Mouse (Mus musculus) gastrocnemius, postnatal 25 days (tissue): ENCODE data around the gene Atxn2. TPM values are rescaled to one million over a fixed set of nuclear protein-coding genes. Genes with fewer than 3 reads are reported as not detected.
"Not testable (repeated sequence)": the region's sequence is repeated elsewhere in the genome, so short reads cannot be mapped to it uniquely, and the experiment has no call there.

Experiments used
- DNase-seq: peaks from one replicate; pipeline ENCODE4 v3.0.0; 2022
- long read RNA-seq, 2 experiments: library from polyadenylated mRNA; stranded (forward); transcript quantifications; one replicate each; pipeline ENCODE4 v2.0.0; 2021
- total RNA-seq, 2 experiments: library from RNA; stranded (reverse); gene quantifications; 1 replicate in 1 of 2; 2 replicates in 1 of 2; pipeline ENCODE4 v1.2.3; 2021

The Atxn2 gene
- total RNA-seq: 10 to 100 TPM; 94.1 to 97.6 TPM
- long read RNA-seq, experiment 1, full-length matches to known transcripts: 2 of 21 reads
- long read RNA-seq, experiment 1, partial matches to known transcripts: 9 of 21 reads
- long read RNA-seq, experiment 1, other reads (novel, unspliced or antisense): 10 of 21 reads
- long read RNA-seq, experiment 2, partial matches to known transcripts: 6 of 23 reads
- long read RNA-seq, experiment 2, other reads (novel, unspliced or antisense): 17 of 23 reads

DNA sequence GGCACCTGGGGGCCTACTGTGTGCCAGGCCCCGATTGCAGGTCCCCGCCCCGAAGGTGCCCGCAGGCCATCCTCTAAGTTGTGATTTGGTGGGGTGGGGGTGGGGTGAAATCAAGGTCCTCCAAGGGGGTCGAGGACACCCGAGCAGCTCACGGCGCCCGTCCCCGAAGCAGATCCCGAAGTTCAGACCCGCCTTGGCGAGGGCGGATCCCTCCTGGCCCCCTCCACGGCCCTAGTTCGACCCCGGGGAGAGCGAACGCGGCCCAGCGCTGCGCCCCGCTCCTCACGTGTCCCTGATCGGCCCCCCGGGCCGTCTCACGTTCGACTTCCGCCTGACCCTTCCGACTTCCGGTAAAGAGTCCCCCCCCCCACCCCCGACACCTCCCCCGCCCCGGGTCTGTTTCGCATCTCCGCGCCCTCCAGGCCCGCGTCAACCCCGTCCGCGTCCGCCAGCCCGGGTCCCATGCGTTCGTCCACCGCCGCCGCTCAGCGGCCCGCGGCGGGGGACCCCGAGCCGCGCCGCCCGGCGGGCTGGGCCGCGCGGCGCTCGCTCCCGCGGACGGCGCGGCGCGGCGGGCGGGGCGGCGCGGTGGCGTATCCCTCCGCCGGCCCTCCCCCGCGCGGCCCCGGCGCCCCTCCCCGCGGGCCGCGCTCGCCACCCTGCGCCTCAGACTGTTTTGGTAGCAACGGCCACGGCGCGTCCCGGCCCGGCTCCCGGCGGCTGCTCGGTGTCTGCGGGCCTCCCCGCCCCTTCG lies at the start of gene Atxn2:
Gene Atxn2, plus strand, starts transcription at position 164 of the 754 bp plus-strand sequence.
- DNase-seq: peak; percentile 85

DNA sequence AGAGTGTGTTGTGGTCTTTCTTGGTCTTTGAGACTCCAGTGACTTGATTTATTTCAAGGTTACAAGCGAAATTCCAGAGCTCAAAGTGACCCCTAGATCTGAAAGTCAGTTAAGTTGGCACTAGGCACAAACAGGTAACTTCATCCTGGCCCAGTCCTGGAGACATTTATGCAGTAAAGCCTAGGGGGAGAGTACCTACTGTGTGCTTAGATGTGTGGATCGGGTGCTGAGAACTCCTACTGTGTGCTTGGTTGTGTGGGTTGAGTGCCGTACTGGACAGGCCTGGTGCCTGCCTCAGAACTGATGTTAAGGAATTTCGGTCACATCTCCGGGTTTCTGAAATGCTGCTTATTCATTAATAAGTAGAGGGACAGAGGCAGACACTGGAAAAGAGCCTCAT lies 49.6 kb upstream of the Atxn2 start:
- no peak for DNase-seq

DNA sequence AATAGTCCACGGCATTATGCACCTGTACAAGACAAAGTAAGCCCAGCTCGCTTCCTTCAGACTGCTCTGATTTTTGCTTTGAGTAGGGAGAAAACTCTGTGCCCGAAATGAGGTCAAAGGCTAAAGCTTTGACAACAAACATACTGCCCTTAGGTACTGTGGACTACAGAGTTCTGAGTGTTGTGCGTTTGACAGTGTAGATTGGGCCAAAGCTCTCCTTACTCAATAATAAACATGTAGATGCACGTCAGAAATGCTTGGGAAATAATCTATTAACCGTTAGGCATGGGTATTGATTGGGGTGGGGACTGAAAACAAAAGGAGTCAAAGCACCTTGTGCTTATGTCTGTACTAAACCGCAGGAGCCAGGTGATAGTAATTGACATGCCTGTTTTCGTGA lies 47.7 kb upstream of the Atxn2 start:
- no peak for DNase-seq

DNA sequence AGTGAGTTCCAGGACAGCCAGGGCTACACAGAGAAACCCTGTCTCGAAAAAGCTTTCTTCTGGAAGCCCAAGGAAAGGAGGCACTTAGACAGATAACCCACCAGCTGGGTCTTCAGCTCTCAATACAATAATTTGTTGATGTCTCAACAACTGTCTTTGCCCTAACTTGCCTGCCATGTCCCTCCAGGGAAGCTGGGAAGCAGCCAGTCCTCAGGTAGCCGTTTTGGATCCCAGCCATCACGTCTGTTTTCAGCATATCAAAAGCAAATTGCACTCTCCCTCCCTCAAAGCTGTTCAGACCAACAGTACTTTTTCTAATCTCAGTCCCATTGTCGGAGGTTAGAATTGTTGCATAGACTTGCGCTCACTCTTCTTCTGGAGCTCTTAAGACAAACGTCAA lies 47.1 kb upstream of the Atxn2 start:
- DNase-seq: no peak

GRCm38 (mm10) chr5:121664971-121665370 lies 46.2 kb upstream of the Atxn2 start:
- DNase-seq: no peak

- no peak for DNase-seq
Observed at GRCm38 (mm10) chr5:121667067-121667466, 44.1 kb upstream of the Atxn2 start.

DNA sequence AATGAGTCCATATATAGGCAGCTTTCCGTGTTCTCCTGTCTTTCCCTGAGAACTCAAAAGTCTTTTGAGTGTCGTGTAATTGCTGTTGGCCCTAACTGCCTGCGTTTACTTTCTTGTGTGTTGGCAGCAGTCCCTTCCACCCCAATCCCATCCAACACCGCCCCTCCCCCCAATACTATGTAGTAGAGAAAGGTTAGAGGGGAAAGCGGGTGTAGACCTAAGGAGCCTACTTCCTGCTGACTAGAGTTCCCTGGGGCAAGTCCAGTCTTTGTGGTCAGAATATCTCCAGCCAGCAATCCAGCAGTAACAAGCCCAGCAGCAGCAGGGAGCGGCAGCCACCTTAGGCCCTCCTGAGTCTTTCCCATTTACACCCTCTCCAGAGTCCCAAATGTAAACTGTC lies 42.7 kb upstream of the Atxn2 start:
- no peak for DNase-seq

GRCm38 (mm10) chr5:121670412-121670811 lies 40.7 kb upstream of the Atxn2 start:
- DNase-seq: no peak

GRCm38 (mm10) chr5:121682250-121682649 lies 28.9 kb upstream of the Atxn2 start:
- no peak for DNase-seq

- DNase-seq: no peak
Observed at GRCm38 (mm10) chr5:121685495-121685894, 25.6 kb upstream of the Atxn2 start.

DNA sequence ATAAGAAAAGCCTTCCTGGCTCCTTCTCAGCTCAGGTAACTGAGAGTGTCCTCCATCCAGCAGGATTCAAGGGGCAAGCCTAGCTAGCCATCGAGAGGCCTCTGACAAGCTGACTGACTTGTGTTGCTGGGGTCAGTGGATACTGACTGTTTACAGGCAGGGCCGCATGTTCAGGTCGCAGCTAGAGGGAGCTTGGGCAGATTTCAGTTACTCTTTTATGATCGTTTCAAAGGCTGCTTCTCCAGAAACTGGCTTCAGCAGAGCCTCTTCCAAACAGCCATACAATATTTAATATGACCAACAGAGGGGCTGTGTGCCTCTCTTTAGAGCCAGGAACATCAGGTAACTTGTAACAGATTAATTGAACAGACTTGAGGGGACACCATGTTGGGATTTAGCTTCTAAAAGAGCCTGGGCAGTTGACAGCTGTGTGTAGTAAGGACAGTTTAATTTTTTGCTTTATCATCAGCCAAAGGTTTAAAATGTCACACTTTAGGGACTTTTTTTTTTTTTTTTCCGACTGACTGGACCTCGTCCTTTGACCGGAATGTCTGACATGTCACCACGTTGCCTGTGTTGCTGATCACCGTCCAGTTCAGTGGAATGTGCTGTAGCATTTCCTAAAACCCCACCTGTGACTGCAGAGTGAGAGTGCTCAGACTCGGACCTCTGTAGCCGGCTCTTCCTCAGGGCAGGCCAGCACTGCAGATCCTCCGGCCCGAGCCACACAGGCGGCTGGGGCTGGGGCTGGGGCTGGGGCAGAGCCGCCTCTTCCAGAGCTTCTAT lies 24.8 kb upstream of the Atxn2 start:
- DNase-seq: no peak

DNA sequence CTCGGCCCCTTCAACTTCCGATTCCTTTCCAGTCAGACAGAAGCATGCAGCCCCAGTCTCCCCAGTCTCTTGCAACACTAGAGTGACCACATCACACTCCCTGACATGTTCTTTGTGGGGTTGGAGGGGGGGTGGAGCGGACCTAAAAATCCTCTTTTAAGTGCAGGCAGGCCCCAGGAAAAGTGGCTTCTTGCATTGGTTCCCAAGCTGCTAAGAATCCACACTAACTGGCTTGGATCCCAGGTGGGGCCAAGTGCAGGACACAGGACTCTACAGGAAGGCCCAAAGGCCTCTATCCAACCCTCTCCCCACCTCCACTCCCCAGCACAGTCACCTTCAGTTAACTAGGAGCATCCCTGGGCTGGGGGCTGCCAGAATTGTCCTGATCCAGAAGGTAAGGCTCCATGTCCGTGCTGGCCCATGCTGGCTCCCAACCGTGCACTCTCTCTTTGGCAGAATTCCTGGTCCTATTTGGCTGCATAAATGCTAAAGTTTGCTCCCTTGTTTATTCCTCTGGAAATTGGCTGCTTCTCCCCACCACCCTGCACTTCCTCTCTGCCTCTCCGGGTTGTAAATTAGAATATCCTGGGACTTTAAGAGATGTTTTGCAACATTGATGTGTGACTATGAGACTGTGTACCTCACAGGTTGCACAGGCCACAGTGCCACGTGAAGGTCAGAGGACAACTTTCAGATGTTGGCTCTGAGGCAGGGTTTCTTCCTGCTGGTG lies 20.5 kb upstream of the Atxn2 start:
- DNase-seq: peak; percentile 56

DNA sequence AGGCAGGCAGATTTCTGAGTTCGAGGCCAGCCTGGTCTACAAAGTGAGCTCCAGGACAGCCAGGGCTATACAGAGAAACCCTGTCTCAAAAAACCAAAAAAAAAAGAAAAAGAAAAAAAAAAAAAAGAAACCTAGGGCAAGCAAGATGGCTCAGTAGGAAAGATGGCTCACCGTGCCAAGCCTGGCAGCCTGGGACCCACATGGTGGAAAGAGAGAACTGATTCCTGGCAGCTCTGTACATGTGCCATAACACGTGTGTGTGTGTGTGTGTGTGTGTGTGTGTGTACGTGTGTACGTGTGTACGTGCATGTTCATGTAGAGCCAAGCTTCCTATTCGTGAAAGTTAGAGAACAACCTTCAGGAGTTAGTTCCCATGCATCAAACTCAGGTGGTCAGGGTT lies 19.7 kb upstream of the Atxn2 start:
- not testable (repeated sequence) for DNase-seq

DNA sequence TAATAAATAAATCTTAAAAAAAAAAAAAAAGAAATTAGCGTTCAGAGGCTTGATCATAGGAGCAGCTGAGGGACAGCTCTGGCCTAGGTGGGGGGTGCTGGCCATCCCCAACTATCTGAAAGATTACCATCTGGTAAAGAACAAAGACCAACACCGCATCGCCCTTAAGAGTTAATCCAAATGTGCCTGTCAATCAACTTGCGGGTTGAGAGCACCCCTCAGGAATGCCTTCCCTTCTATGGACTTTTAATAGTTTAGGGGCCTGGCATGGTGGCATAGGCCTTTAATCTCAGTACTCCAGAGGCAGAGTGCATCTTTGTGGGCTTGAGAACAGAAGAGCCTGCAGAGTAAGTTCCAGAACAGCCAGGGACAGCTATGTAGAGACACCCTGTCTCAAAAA lies 18.2 kb upstream of the Atxn2 start:
- no peak for DNase-seq

DNA sequence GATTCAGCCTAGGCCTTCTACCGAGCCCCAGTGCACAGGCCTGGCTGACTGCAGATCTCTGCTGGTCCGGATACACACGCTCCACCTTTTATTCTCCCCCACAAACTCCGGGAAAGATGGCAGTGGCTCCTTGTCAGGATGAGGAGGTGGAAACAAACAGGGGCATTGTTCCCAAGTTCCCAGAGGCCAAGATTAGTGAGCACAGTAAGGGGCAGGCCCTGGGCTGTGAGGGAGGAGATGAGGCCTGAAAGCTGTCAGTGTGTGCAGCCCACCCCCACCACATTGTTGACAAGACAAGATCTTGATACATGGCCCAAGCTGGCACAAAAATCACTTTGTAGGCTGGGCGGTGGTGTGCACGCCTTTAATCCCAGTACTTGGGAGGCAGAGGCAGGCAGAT lies 14.4 kb upstream of the Atxn2 start:
- no peak for DNase-seq

GRCm38 (mm10) chr5:121699891-121700290 lies 11.2 kb upstream of the Atxn2 start:
- no peak for DNase-seq

DNA sequence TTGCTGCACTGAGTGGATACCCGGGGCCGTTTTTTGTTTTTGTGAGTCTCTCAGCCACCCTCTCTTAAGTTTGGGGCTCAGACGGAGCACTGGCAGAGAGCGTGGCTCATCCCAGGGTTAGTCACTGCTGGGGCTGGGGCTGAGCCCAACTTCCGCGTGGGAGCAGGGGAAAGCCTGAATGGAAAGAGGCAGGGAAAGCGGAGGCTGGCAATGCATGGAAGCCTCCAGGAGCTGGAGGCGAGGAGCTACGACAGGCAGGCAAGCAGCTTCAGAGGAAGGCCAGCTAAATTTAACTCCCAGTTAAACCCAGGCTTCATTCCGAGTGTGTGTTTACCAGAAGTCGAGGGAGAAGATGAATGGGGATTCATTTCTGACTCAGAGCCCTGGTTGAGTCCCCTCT lies 10.6 kb upstream of the Atxn2 start:
- DNase-seq: peak; percentile 54

DNA sequence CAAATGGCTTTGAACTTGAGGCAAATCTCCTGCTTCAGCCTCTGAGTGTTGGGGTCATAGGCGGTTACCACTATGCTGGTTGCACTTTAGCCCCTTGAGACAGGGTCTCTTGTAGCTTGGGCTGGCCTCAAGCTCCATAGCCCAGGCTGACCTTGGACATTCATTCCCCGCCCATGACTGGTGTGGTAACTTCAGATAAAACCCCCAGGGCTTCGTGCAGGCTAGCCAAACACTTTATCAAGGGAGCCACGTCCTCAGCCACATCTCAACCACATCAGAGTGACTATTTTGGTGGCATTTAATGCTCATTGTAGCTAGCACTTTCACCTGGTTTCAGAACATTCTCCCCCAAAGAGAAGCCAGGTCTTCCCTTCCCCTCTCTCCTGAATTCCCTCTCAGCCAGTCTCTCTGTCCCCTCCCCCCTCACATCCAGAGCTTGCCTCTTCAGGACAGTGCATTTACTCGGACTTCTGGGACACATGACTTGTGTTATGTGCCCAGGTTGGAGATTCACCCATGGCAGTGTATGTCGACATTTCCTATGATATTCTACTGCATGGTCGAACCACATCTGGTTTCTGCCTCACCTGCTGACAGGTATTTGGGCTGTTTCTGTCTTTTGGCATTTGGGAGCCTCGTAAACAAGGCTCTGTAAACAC lies 9.9 kb upstream of the Atxn2 start:
- DNase-seq: no peak

DNA sequence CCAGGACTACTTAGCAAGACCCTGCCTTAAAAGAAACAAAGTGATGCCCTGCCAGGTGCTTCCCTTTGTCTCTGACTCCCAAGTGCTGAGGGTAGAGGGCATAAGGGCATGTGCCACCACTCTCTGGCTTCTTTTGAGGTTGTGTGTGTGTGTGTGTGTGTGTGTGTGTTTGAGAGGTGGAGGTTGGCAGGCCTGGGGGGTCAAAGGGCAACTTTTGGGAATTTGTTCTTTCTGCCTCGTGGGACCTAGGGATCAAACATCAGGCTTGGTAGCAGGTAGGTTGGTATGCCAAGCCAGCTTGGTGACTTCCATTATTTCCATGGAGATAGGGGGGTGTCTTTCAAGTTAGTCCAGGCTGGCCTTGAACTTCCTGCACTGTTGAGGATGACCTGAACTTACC lies 7.8 kb upstream of the Atxn2 start:
- no peak for DNase-seq

DNA sequence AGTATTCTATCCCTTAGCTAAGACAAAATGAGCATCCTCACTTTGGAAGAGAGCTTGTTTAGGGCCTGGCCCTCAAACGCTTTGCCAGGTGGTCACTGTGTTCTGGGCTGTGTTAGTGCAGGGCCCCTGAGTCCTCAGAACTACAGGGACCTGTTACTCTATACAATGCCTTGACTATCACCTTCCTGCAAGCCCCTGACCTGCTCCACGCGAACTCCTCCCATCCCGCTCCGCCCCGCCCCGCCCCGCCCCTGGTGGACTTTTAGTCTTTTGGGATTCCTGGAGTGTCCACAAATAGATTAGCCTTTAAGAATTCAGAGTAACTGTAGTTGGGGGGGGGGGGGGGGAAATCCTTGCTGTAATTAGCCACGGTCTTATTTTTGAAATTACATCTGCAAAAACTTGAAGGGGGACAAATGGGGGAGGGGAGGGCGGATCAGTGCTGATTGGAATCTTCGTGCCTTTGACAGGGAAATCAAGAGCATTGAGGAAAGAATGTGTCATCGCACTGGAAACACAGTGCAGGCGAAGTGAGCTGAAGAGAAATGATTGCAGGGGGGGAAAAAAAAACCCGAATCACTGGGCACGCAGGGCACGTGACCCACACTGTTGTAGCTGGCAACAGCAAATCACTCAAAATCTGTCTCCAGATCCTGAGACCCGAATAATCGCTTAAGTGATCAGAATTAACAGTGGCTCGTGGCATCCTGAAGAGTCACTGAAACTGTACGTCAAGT lies 6.5 kb upstream of the Atxn2 start:
- no peak for DNase-seq

DNA sequence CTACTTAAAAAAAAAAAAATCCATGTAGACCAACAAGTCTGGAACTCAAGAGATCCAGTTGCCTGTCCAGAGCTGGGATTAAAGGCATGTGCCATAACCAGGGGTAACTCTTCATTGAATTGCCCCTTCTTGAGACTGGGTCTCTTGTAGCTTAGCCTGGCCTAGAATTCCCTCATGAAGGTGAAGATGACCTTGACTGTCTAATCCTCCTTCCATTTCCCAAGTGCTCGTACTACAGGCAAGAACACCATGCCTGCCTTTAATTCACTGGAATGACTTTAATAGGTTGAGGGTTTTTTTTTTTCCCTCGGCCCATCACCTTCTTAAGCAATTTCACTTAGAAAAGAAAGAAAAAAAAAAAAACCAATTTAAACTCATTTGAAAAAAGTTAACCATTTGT lies 735 bp upstream of the Atxn2 start:
- DNase-seq: no peak
